Mouse (Mus musculus) embryo, embryonic 11.5 days (tissue): ENCODE results near the gene Arhgef7.

Experiments
- DNase-seq: peaks from one replicate; pipeline ENCODE4 v3.0.0-alpha.2; 2012; ENCODE audit warnings: low read depth, low spot score

Arhgef7 gene

GRCm38 (mm10) chr8:11797729-11798479 lies 70.4 kb downstream of the Arhgef7 start:
- DNase-seq = no peak

GRCm38 (mm10) chr8:11798480-11798867 lies 71.0 kb downstream of the Arhgef7 start:
- DNase-seq = no peak

- DNase-seq = no peak
Observed at GRCm38 (mm10) chr8:11799098-11799497, 71.6 kb downstream of the Arhgef7 start.

GRCm38 (mm10) chr8:11800481-11800880 lies 73.0 kb downstream of the Arhgef7 start:
- no peak for DNase-seq

GRCm38 (mm10) chr8:11801571-11801970 lies 74.0 kb downstream of the Arhgef7 start:
- DNase-seq = no peak

GRCm38 (mm10) chr8:11804914-11805313 lies 77.4 kb downstream of the Arhgef7 start:
- no peak for DNase-seq

- DNase-seq = no peak
Observed at GRCm38 (mm10) chr8:11806252-11806651, 78.7 kb downstream of the Arhgef7 start.

- DNase-seq = no peak
Observed at GRCm38 (mm10) chr8:11807361-11807760, 79.8 kb downstream of the Arhgef7 start.

GRCm38 (mm10) chr8:11808047-11808446 lies 80.5 kb downstream of the Arhgef7 start:
- no peak for DNase-seq

- no peak for DNase-seq
Observed at GRCm38 (mm10) chr8:11810426-11810825, 82.9 kb downstream of the Arhgef7 start.

- no peak for DNase-seq
Observed at GRCm38 (mm10) chr8:11813801-11814200, 86.3 kb downstream of the Arhgef7 start.

GRCm38 (mm10) chr8:11815206-11815605 lies 87.7 kb downstream of the Arhgef7 start:
- DNase-seq = no peak

GRCm38 (mm10) chr8:11820136-11820535 lies 92.6 kb downstream of the Arhgef7 start:
- DNase-seq = no peak

GRCm38 (mm10) chr8:11820568-11820967 lies 93.0 kb downstream of the Arhgef7 start:
- no peak for DNase-seq

- no peak for DNase-seq
Observed at GRCm38 (mm10) chr8:11821451-11822206, 94.1 kb downstream of the Arhgef7 start.

- DNase-seq = no peak
Observed at GRCm38 (mm10) chr8:11822550-11823060, 95.1 kb downstream of the Arhgef7 start.

GRCm38 (mm10) chr8:11825756-11826155 lies 98.2 kb downstream of the Arhgef7 start:
- no peak for DNase-seq

- DNase-seq = no peak
Observed at GRCm38 (mm10) chr8:11827312-11827711, 99.8 kb downstream of the Arhgef7 start.

- DNase-seq = no peak
Observed at GRCm38 (mm10) chr8:11830214-11831046, 102.9 kb downstream of the Arhgef7 start.

- DNase-seq = no peak
Observed at GRCm38 (mm10) chr8:11831174-11831573, 103.7 kb downstream of the Arhgef7 start.

GRCm38 (mm10) chr8:11831939-11832338 lies 104.4 kb downstream of the Arhgef7 start:
- no peak for DNase-seq

- no peak for DNase-seq
Observed at GRCm38 (mm10) chr8:11833157-11833556, 105.6 kb downstream of the Arhgef7 start.
